Mouse (Mus musculus) frontal cortex, postnatal 10 days (tissue): ENCODE measurements around the gene Poc5.

Source experiments
- DNase-seq, 2 experiments: peaks; one replicate each; pipeline ENCODE4 v3.0.0; 2022; ENCODE audit warnings: low spot score in 2 of 2, mixed read lengths in 1 of 2

Poc5 gene

DNA sequence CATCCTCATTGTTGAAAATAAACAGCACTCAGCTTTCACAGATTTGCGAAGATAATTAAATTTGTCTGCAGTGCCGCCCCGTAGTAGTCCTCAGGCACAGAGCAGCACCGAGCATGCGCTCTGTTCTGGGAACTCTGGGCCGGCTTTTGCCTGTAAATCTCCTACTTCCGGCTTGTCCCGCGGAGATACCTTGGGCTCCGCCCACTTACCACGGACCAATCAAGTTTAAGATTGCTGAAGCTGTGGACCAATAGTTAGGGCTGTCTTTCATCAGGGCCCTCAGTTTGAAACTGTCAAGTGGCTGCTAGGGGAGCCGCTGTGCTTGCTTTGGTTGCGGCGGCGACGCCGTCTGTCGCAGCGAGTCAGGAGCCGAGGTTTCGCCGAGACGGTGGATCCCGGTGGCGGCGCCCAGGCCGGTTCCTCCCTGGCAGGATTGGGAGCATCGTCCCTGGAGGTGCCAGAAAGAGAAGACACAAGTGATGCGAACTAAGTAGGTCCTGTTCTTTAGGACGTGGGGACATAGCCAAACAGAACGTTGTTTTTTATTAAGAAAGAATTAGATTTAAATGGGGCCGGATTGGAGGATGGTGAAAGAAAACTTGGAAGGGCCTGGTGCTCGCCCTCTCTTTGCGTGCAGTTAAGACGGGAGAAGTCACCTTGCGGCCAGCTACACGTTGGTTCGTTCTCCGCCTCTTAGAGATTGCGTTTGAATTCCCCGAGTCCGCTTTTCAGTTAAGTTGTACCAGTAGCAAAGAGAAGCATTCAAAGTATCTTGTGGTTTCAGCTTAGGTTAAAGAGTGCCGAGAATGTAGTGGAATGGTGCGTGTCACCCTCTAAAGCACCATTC is at the start of gene Poc5:
Poc5 (plus strand) TSS at position 253 of the 847 bp plus-strand sequence.
- DNase-seq, result peak; percentile 97 to 99

- no peak for DNase-seq
Observed at GRCm38 (mm10) chr13:96341461-96341860, 46.6 kb upstream of the Poc5 start.

GRCm38 (mm10) chr13:96344778-96345177 is 43.3 kb upstream of the Poc5 start:
- no peak for DNase-seq

GRCm38 (mm10) chr13:96346581-96346980 is 41.5 kb upstream of the Poc5 start:
- DNase-seq, result no peak

GRCm38 (mm10) chr13:96350207-96350606 is 37.9 kb upstream of the Poc5 start:
- DNase-seq, result no peak

DNA sequence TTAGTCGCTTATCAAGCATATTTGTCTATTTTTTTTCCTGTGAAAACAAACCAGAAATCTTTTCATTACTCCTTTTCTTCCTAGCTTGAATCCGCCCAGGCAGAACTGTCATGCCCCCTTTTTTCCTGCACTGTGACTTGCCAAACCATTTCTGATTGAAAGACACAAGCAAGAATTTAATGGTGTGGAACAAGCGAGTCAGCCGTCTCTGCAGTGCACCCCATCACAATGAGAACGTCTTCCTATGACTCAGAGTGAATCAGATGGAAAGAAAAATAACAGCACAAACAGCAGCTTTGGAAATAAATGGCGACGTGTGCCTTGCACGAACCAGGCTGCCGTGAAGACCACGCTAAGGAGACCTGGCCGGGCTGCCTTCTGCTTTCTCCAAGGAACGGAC is 36.8 kb upstream of the Poc5 start:
- no peak for DNase-seq

GRCm38 (mm10) chr13:96375519-96375918 is 12.6 kb upstream of the Poc5 start:
- DNase-seq, result no peak

DNA sequence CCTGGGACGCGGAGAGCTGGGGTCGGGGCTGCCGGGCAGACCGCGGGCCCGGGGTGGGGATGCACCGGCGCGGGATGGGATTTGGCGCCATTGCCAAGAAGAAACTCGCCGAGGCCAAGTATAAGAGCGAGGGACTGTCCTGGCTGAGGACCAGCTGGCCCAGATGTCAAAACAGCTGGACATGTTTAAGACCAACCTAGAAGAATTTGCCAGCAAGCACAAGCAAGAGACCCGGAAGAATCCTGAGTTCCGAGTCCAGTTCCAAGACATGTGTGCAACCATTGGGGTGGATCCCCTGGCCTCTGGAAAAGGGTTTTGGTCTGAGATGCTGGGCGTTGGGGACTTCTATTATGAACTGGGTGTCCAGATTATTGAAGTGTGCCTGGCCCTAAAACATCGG is 11.2 kb upstream of the Poc5 start:
- DNase-seq, result no peak

DNA sequence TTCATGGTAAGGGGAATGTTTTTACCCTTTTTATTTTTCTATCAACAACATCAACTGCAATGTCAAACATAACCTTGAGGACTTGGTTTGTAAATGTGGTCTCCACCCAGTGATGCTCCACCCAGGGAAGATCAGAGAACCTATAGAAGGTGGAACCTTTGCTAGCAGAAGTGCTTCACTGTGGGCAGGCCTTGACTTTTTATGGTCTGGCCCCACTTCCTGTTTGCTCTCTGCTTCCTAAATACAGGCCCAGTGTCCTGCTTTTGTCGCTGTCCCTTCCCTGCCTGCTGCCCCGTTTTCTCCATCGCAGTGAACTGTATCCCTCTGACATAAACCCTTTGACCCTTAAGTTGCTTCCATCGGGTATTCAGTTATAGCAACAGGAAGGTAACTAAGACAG is 10.2 kb upstream of the Poc5 start:
- DNase-seq, result no peak

DNA sequence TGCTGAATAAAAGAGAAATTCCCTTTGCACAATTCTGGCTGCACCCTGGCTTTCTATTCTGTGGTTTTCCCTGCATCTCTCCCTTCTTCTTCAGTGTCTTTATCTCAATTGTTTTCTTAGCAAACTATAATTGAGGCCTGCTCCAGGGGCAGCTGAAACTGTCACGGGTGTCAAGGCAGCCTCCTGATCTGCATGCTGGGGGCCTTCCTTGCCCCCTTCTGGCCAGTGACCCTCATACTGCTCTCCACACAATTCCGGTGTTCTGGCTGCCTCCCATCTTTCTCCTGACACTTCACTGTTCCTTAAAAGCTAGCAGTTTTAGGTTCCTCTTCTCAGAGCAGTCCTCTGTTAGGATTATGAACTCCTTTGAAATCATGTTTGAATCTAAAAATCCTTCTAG is 1.2 kb downstream of the Poc5 start:
- no peak for DNase-seq

DNA sequence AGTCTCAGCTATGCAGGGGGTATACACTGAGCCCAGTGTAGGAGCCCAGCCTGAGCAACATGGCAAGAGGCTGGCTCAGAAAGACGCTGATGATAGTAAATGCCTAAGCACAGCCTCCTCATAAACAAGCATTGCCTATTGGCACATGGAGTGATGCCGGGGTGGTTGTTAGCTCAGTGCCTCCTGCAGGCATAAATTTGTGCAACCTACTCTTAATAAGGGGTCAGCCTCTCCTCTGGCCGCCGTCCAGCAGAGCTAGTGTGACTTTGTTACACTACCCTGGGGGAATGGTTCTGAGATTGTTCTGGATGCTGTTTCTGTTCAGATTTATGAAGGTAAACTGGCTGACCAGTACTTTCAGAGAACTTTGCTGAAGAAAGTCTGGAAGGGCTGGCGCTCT is 13.2 kb downstream of the Poc5 start:
- no peak for DNase-seq

DNA sequence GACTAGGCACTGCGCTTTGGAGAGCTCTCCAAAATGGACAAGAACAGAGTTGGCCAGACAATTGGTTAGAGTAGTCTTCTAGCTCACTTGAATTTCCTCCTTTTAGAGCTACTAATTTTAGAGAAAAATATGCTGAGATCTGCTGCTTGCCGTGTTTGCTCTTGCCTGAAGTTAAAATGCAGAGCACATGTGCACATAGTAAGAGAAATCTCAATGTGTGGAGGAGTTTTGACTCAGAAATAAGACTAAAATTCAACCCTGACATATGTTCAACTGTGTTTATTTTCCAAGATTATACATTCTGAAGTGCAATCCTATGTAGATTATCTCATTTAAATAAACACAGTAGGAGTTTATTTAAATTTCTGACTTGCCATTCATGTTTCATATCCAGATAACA is 17.4 kb downstream of the Poc5 start:
- DNase-seq, result no peak

DNA sequence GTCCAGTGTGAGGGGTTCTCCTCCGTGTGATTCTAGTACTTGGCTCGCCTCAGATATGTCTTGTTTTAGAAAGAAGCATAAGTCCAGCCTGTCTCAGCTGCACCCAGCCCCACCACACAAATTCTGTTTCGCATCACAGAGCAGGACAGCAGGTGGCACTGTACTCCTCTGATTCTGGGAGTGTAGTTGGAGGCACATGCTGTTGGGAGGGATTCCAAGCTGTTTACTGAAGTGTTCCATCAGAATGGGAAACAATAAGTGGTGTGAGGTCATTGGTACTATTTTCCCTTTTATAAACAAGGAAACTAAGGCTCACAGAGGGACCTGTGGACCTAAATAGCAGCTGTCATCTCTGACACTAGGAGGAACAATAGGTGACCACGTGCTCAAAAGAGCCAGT is 18.9 kb downstream of the Poc5 start:
- DNase-seq, result peak in 1 of 2 experiments; percentile 29

DNA sequence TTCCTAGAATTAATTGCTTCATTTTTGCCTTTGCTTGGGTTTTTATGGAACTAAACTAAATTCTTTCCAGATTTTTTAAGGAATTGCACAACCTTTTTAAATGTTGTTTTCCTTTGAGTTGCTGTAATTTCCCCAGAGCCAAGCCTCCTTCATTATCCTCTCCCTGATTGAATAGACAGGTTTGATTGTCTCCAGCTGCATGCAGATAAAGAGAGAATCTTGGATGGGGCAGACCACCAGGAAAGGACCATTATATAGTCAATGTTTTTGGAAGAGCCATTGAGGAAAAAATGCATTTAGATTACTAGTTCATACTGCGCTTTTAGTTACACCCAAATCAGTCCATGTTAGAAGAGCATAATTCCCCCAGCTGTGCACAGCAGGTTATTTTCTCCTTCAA is 20.7 kb downstream of the Poc5 start:
- DNase-seq, result no peak

- no peak for DNase-seq
Observed at GRCm38 (mm10) chr13:96414384-96414783, 26.3 kb downstream of the Poc5 start.

DNA sequence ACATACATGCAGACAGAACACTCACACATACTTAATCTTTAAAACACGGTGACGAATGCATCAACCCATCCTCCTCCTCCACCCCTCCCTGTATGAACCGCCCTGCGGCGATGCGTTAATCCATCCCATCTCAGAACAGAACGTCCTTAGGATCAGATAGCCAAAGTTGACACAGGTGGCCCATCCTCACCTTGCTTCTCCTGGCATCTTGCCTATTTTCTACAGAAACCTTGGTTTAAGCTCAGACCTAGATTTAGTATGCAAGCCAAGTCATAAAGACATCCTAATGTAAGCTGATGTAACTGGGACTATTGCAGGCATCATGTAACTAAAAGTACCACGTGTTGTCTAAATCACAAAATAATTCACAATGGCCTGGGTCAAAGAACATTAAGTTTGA is 28.3 kb downstream of the Poc5 start:
- DNase-seq, result no peak

DNA sequence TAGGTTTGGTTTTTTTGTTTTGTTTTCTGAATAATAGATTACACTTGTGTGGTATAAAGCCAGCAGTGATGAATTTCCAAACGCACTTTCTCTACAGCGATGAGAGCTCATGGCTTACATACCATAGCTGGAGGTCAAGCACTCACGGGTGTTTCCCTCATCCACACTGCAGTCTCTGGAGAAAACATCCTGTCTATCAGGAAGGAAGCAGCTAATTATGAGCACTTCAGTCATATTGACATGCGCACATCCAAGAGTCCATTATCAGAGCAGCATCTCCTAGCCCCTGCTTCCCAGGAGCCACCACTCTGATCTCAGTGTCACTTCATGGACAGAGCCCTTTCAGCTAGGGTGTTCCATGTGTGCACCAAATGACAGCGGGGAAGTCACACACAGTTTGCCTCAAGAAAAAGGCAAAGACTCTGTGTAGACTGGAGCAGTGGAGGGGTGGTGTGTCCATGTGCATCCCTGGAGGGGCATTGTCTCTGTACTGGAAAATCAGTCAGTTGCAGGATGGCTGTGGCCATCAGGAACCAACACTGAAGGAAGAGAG is 29.2 kb downstream of the Poc5 start:
- DNase-seq, result no peak

DNA sequence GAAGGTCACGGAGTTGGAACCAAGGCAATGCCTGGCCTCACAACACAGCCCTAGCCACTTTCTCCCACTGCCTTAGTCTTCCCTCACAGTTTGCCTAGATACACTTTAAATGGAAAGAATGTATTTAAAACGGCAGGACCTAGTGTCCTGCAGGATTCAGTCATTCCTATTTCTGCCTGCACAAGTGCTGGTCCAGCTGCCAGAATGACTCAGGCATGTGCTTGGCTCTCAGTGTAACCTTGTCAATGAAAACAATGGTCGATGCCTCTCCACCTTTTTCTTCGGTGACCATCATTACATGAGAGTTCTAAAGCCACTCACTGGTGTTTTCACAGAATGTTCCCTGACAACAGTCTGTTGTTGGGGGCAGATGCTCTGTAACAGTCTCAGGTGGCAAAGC is 30.4 kb downstream of the Poc5 start:
- no peak for DNase-seq

DNA sequence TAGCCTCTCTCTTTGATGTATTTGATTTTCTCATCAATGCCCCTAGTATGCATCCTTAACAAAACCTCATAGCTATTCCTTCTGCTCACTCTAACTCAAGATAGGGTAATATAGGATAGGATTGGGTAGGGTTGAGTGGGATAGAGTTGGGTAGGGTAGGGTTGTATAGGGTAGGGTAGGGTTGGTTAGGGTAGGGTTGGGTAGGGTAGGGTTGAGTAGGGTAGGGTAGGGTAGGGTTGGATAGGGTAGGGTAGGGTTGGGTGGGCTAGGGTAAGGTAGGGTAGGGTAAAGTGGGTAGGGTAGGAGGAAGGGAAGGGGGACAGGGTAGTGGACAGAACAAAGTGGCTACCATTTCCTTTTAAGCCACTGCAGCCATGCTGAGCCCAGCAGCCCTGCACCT is 33.1 kb downstream of the Poc5 start:
- no peak for DNase-seq

DNA sequence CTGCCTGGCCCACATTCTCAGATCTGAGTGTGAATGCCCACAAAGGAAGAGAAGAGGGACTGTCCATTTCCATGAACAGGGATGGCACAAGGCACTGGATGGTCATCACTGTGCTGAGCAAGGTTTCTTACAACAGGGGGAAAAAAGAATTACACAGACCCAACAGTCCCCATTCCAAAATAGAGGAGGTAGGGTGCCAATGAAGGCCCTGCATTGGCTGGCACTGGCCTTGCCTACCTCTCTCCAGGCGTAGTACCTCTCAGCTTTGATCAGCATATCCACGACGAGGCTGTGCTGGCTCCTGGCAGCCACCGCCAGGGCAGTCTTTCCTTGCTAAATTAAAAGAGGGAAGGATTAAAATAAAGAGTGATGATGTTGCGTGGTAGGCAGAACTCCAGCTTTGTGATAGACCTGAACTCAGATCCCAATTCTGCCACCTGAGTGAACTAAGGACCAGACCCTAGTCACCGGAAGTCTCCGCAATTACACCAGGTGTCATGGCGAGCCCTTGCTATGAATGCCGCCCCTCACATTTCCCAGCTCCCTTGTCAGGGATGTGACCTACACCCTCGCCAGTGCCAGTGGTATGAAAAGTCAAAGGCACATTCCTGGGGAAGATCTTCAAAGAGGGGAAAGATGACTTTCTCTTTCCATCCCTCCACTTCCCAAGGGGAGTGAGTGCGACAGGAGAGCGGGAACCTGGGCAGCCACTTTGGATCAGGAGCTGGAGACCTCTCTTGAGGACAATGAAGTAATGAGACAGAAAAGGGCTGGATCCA is 36.6 kb downstream of the Poc5 start:
- no peak for DNase-seq

GRCm38 (mm10) chr13:96426044-96426443 is 38.0 kb downstream of the Poc5 start:
- no peak for DNase-seq

DNA sequence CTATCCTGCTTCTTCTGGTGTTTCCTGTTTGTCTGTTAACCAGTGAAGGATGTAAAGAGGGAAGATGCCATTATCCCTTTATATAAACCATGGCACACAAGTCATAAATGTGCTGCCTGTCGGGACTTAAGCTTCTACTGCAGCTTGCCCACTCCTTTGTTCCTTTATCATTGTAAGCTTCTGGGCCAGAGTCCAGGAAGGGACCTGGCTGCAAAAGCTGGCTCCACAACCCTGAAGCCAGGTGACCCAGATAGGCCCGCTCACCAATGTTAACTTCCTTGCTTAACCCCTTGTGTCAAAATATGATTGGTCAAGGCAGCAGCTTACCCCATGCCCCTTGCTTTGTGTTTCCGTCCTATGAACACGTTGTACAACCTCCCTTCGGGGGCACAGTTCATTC is 40.4 kb downstream of the Poc5 start:
- DNase-seq, result no peak
